Mouse (Mus musculus): ENCODE measurements at regions not wholly inside any gene's neighbourhood (a gene's known extent, or its start where the extent isn't known, plus 50 kb on each side); places are given as distances from the start of the nearest gene placed in this dataset.

DNA sequence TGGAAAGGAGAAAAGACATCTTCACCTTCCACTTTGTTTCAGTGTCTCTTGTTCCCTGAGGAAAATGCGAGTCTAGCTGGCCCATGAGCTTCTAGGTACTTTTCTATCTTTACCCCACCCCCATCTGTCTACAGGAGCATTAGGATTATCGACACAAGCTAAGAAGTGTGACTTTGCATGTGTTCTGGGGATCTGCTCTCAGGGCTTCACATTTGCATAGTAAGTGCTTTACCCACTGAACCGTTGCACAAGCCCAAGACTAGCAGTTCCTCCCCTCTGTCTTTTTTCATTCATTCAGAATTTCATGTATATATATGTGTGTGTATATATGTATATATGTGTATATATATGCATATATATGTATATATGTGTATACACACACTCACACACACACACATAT lies 162.5 kb upstream of the Arrdc4 start:
- TF ChIP-seq CTCF (IDR thresholded peaks at IDR 0.05; ENCODE audit: extremely low read depth, insufficient read depth, insufficient read length, insufficient replicate concordance), result no peak
- no peak for TF ChIP-seq POLR2A (IDR thresholded peaks at IDR 0.05; ENCODE audit: low read depth, low read length)

Measured in spleen, adult 2 months (tissue).